Mouse (Mus musculus) heart, postnatal 0 days (tissue): ENCODE measurements at regions not wholly inside any gene's neighbourhood (a gene's known extent, or its start where the extent isn't known, plus 50 kb on each side); places are given as distances from the start of the nearest gene placed in this dataset.

Source experiments
- CTCF ChIP-seq: IDR thresholded peaks from 2 replicates; pipeline ENCODE4 v1.5.1; 2016; ENCODE audit warnings: antibody characterized with exemption, control low read depth, low read depth
- EP300 ChIP-seq: IDR thresholded peaks from 2 replicates; pipeline ENCODE4 v1.6.1; 2016; ENCODE audit warnings: antibody characterized with exemption, low read depth

DNA sequence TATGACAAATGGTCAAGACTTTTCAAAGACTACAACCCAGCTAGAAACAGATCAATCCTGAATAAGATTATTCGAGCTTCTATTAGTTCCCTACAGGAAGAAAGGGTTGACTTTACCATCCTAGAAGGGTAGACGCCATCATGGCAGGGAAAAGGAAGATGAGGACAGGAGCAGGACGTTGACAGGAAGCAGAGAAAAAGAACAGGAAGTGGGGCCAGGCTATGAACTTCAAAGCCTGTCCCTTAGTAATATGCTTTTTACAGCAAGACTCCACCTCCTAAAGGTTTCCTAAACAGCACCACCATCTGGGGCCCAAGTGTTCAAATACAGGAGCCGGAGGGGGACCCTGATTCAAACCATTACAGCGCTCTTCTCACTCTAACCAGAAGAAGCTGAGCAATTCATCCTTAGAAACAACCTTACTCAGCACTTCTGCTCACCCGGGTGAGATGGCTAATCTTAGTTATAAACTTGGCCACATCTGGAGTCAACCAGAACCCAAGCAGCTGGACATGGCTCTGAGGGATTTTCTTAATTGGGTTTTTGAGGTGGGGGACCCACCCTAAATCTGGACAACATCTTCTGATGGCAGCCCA lies 60.6 kb upstream of the Trim2 start:
- no peak for TF ChIP-seq CTCF
- no peak for TF ChIP-seq EP300
